Mouse (Mus musculus) liver, adult 2 months (tissue): ENCODE results near the gene Raly. TPM values are rescaled to one million over a fixed set of nuclear protein-coding genes. Genes with fewer than 3 reads are reported as not detected.

Experiments
- DNase-seq: peaks from one replicate; pipeline ENCODE4 v3.0.0-alpha.2; 2011; ENCODE audit warnings: low read depth, low spot score; ENCODE audit errors: extremely low read depth
- H3K27ac ChIP-seq: fragments of 200-500 bp; replicated peaks from 2 replicates; pipeline ENCODE4 v1.5.1; 2012; ENCODE audit warnings: low read depth, mild to moderate bottlenecking, control low read depth, inconsistent platforms, low read length; ENCODE audit not compliant: insufficient read depth
- H3K27me3 ChIP-seq: fragments of 200-500 bp; 2 replicates; pipeline ENCODE4 v1.6.1; 2012; ENCODE audit warnings: mild to moderate bottlenecking, moderate library complexity, low read length, inconsistent platforms; ENCODE audit not compliant: control insufficient read depth, insufficient read depth
- H3K36me3 ChIP-seq: fragments of 200-500 bp; 2 replicates; pipeline ENCODE4 v1.6.1; 2012; ENCODE audit warnings: low read length, inconsistent platforms; ENCODE audit not compliant: control insufficient read depth, insufficient read depth
- H3K4me1 ChIP-seq: fragments of 200-500 bp; 2 replicates; pipeline ENCODE4 v1.6.1; 2011; ENCODE audit warnings: low read length; ENCODE audit not compliant: control insufficient read depth, insufficient read depth
- H3K4me3 ChIP-seq: fragments of 200-500 bp; 2 replicates; pipeline ENCODE4 v1.5.1; 2011; ENCODE audit warnings: low read depth, mild to moderate bottlenecking, control low read depth, low read length, moderate library complexity; ENCODE audit not compliant: insufficient read depth
- H3K79me2 ChIP-seq: fragments of 200-500 bp; 2 replicates; pipeline ENCODE4 v1.6.1; 2012; ENCODE audit warnings: inconsistent platforms, mild to moderate bottlenecking, low read length, moderate library complexity; ENCODE audit not compliant: control insufficient read depth, insufficient read depth
- H3K9ac ChIP-seq: fragments of 200-500 bp; 2 replicates; pipeline ENCODE4 v1.6.1; 2012; ENCODE audit warnings: low read depth, mild to moderate bottlenecking, control low read depth, inconsistent platforms, low read length
- CTCF ChIP-seq: fragments of 200-500 bp; IDR thresholded peaks from 2 replicates; pipeline ENCODE4 v1.5.1; 2011; ENCODE audit warnings: low read depth, low read length, control low read depth
- POLR2A ChIP-seq: fragments of 200-500 bp; IDR thresholded peaks from 2 replicates; pipeline ENCODE4 v1.6.1; 2011; ENCODE audit warnings: low read length, control low read depth; ENCODE audit not compliant: insufficient read depth; ENCODE audit errors: extremely low read depth
- WGBS: fragments of 180-500 bp; shearing (Covaris S2); methylation state at CpG from one replicate; pipeline ENCODE4 v1.1.7; 2018; 5-methylcytosine and 5-hydroxymethylcytosine counted together
- polyA plus RNA-seq: library from polyadenylated mRNA; depleted of rRNA; stranded (reverse); fragments of >200 nt; gene quantifications from 2 replicates; pipeline ENCODE4 v1.2.3, GENCODE M21; 2012
- total RNA-seq: library from RNA; depleted of rRNA; stranded (reverse); fragments of >200 nt; gene quantifications from 2 replicates; pipeline ENCODE4 v1.2.3, GENCODE M21; 2014

Gene Raly
- total and polyA plus RNA-seq, 2 experiments = 57.6 to 79.0 TPM

DNA sequence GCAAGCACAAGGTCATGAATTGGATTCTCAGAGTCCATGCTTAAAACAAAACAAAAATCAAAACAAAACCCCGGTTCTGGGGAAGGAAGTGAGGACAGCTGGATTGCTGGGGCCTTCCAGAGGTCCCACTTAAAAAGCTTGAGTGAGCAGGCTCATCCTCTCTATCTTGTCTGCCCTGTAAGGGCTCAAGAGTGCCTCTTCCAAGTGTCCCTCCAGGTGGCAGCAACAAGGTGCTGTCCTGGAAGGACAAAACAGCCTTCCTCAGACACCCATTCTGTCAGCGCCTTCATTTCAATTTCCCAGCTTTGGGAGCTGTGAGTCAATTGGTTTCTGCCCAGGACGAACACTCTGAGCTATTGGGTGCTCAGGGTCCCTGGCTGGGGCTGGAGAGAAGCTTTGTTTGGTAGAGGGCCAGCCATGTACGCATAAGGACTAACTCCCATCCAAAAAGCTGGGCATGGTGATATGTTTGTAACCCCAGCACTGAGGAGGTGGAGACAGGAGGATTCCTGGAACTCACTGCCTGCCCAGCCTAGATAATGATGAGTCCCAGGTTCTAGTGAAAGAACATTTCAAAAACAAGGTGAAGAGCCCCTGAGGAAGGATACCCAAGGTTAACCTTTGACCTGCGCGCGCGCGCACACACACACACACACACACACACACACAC lies 25.9 kb upstream of the Raly start:
- H3K27ac ChIP-seq = no peak overlapping the region
- no peaks in the 10 kb centered on the region for H3K36me3 ChIP-seq
- peak; percentile 14 for DNase-seq
- WGBS = 84% methylated on average over 9 of the region's 9 CpGs
- TF ChIP-seq CTCF (peak; percentile 34; the same call in 1 of the 2 replicates), POLR2A (no peak)
- H3K79me2 ChIP-seq = no peaks in the 10 kb centered on the region
- H3K9ac ChIP-seq = no peak overlapping the region
- H3K4me3 ChIP-seq = no peak overlapping the region
- H3K4me1 ChIP-seq = no peaks in the 10 kb centered on the region
- H3K27me3 ChIP-seq = no peaks in the 10 kb centered on the region

DNA sequence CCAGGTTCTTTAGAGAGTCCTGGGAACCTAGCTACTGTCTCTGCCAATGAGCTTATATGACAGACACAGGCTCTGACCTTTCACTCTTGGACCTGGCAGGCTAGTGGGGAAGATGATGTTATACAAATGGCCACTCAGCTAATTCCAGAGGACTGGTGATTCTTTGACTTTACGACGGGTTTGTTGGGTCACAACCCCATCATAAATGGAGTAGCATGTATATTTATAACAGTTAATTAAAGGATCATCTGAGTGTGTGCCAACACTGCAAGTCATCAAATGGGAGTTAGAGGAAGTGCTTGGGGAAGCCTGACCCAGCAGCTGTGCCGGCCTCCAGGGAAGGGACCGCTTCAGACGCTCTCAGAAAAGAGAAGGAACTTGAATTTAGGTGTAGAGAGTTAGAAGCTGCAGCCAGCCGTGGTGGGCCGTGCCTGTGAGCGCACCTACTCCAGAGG lies 25.3 kb upstream of the Raly start:
- WGBS = 70% methylated on average over 8 of the region's 8 CpGs
- Histone ChIP-seq H3K9ac (no peak overlapping the region), H3K27me3 (no peaks in the 10 kb centered on the region), H3K4me3 (no peak overlapping the region), H3K36me3 (no peaks in the 10 kb centered on the region), H3K27ac (no peak overlapping the region), H3K4me1 (no peaks in the 10 kb centered on the region), H3K79me2 (no peaks in the 10 kb centered on the region)
- no peak for DNase-seq
- TF ChIP-seq POLR2A (no peak), CTCF (no peak)

DNA sequence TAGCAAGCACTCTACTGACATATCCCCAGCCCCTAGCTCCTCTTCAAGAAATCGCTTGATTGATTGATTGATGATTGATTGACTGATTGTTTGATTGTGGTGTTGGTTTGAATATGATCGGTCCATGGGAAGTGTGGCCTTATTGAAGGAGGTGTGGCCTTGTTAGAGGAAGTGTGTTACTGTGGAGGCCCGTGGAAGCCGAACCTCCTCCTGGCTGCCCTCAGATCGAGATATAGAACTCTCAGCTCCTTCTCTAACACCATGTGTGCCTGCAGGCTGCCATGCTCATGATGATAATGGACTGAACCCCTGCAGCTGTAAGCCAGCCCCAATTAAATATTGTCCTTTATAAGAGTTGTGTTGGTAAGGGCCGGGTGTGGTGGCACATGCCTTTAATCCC lies 23.8 kb upstream of the Raly start:
- Histone ChIP-seq H3K4me1 (no peaks in the 10 kb centered on the region), H3K4me3 (no peak overlapping the region), H3K27ac (no peak overlapping the region), H3K79me2 (no peaks in the 10 kb centered on the region), H3K36me3 (no peaks in the 10 kb centered on the region), H3K9ac (no peak overlapping the region), H3K27me3 (no peaks in the 10 kb centered on the region)
- TF ChIP-seq POLR2A (no peak), CTCF (no peak)
- WGBS = 86% methylated on average over 6 of the region's 6 CpGs
- DNase-seq = no peak

DNA sequence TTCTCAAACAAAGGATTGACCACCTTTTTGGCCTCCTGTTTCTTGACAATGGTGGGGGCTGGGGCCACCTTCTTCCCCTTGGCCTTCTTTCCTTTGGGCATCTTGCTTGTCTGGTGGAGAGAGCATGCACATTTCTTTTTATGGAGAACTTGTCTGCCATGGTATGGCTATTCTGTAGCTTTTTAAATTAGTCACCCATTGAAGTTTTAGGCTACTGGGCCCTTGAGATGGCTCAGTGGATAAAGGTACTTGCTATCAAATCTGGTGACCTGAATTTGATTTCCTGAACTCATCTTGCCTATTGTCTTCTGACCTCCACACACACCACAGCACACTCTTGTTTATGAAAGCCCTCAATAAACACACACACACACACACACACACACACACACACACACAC lies 21.0 kb upstream of the Raly start, which contains the start of gene Gm14214:
Gm14214 (minus strand) TSS at position 101 of the 400 bp plus-strand sequence.
- no peak for TF ChIP-seq POLR2A
- no peak for TF ChIP-seq CTCF
- Histone ChIP-seq H3K9ac (no peak within 1 kb of the TSS), H3K27ac (no peak within 1 kb of the TSS)

DNA sequence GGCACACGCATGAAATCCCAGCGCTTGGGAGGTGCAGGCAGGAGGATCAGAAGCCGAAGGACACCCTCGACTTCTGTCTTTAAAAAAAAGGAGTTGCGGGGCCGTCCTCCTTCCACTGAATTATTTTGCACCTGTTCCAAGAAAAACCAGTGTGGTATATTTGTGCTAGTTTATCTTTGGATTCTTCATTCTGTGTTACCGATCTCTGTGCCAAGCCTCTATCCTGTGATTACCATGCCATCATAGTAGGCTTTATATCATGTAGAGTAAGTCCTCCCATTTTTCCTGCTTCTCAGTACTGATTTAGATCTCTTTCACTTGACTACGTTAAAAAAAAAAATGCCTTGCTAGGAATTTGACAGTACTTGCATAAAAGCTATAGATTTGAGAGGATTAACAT lies 19.3 kb upstream of the Raly start:
- H3K4me1 ChIP-seq = peaks cover 5% of the 10 kb centered on the region; the same call in 1 of the 2 replicates
- no peaks in the 10 kb centered on the region for H3K27me3 ChIP-seq
- TF ChIP-seq POLR2A (no peak), CTCF (no peak)
- H3K9ac ChIP-seq = no peak overlapping the region
- no peaks in the 10 kb centered on the region for H3K79me2 ChIP-seq
- no peak overlapping the region for H3K4me3 ChIP-seq
- no peak overlapping the region for H3K27ac ChIP-seq
- DNase-seq = no peak
- WGBS = 90% methylated on average over 8 of the region's 8 CpGs
- no peaks in the 10 kb centered on the region for H3K36me3 ChIP-seq

More for the DNA sequence above, 21.0 kb upstream of the Raly start, which contains the start of gene Gm14214:
- Histone ChIP-seq H3K4me3 (no peak within 1 kb of the TSS), H3K36me3 (no peaks in the 10 kb centered on the region), H3K79me2 (no peaks in the 10 kb centered on the region), H3K27me3 (no peaks in the 10 kb centered on the region), H3K4me1 (no peaks in the 10 kb centered on the region)
- DNase-seq = no peak

DNA sequence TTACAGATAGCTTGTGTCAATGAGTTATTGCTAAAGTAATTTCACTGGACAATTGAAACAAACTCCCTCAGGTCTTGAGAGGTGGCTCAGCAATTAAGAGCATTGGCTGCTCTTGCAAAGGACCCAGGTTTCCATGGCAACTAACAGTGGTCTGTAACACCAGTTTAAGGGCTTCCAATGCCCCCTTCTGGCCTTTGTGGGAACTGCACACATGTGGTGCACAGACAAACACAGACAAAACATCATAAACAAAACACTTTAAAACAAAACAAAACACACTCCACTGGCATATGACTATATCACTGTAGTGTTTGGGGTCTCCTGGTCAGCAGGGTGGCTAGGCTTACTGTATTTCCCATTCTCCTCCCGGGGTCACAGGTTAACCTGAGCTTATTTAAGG lies 16.9 kb upstream of the Raly start:
- no peak for DNase-seq

More for the DNA sequence above, 16.9 kb upstream of the Raly start:
- Histone ChIP-seq H3K9ac (no peak overlapping the region), H3K4me1 (peaks cover 5% of the 10 kb centered on the region; the same call in 1 of the 2 replicates), H3K79me2 (no peaks in the 10 kb centered on the region), H3K27me3 (no peaks in the 10 kb centered on the region), H3K36me3 (no peaks in the 10 kb centered on the region), H3K27ac (no peak overlapping the region), H3K4me3 (no peak overlapping the region)
- 83% methylated on average over 1 of the region's 1 CpGs for WGBS
- TF ChIP-seq CTCF (no peak; the same call in 1 of the 2 replicates), POLR2A (no peak)
